Mouse (Mus musculus) erythroblast, embryonic 14.5 days (primary cell): ENCODE data around the gene Pam.

Experiments
- GATA1 ChIP-seq: IDR thresholded peaks from 2 replicates; pipeline ENCODE4 v1.6.1; 2012; ENCODE audit warnings: low read length, inconsistent platforms, mixed read lengths
- TAL1 ChIP-seq: IDR thresholded peaks from 3 replicates; pipeline ENCODE4 v1.6.1; 2012; ENCODE audit warnings: low read length, inconsistent platforms, mixed read lengths

DNA sequence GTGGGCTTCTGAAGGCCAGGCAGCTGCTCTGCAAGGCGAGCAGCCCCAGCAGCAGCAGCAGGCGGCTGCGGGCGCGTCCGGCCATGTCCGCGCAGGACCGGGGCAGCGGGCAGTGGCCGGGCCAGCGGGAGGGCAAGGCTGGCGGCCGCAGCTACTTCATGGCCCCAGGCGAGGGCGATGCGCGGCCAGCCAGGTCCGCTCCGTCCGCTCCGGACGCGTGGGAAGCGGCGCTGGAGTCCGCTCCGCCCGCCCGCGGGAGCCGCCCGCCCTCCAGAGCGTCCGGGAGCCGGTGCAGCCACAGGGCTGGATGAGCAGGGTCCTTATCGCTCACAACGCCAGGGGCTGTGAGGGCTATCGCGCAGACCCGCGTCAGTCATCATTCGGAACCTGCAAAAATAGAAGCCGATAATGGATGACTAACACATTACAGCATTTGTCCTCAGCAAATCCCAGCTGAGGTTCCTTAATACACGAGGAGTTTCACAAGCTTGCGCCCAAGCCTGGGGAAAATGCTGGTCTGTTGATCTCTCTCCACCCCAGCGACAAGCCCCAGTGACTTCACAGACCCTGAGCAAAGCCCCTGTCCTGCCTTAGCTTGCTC is 118.5 kb downstream of the Pam start:
- no peak for TF ChIP-seq TAL1
- TF ChIP-seq GATA1 = no peak
